Mouse (Mus musculus) ES-Bruce4 (cell line): ENCODE measurements around the gene Raly.
A peak's percentile ranks its signal among the peaks of the same experiment; 100 is the strongest.
"Not testable (repeated sequence)": the region's sequence is repeated elsewhere in the genome, so short reads cannot be mapped to it uniquely, and the experiment has no call there.

Source experiments
- CTCF ChIP-seq: IDR thresholded peaks from one replicate; pipeline ENCODE4 v1.8.1; 2011; ENCODE audit warnings: low read depth, low read length
- EP300 ChIP-seq: IDR thresholded peaks from 2 replicates; pipeline ENCODE4 v1.6.1; 2011; ENCODE audit warnings: low read depth, low read length; ENCODE audit not compliant: insufficient read depth
- POLR2A ChIP-seq: IDR thresholded peaks from one replicate; pipeline ENCODE4 v1.8.1; 2011; ENCODE audit warnings: low read length; ENCODE audit not compliant: insufficient read depth

GRCm38 (mm10) chr2:154899412-154899811, 108.5 kb downstream of the Raly start:
- not testable (repeated sequence) for TF ChIP-seq CTCF, POLR2A
- TF ChIP-seq EP300 = peak; percentile 23; the same call in 1 of the 2 replicates
